9 mouse cellular contexts compared by ENCODE assay signal in genomic region chr7:81554369-81554768, GRCm38 (mm10). TPM values are rescaled to one million over a fixed set of nuclear protein-coding genes. Genes with fewer than 3 reads are reported as not detected.
DNase-seq lines count a peak whose midpoint lies in the region; ATAC-seq and TF ChIP-seq lines count a peak whose summit lies in the region.
"Had no signal": no experiment of that assay in that cellular context is flagged by ENCODE, and none has a peak within 500 bp of the region (broad histone marks: within the 10 kb centered on the region; RNA-seq: fewer than 3 reads in every experiment).

No protein-coding gene starts in this region.

- peak; percentile 74 for TF ChIP-seq CTCF in midbrain, postnatal 0 days (IDR thresholded peaks at IDR 0.05)

- DNase-seq in forebrain, embryonic 10.5 days (ENCODE audit: extremely low spot score, low spot score): peak; percentile 36
- DNase-seq in midbrain, embryonic 10.5 days (ENCODE audit: low spot score): peak; percentile 35
- peak; percentile 56 for DNase-seq in embryo, embryonic 10.5 days (ENCODE audit: low spot score)
- DNase-seq in midbrain, postnatal 0 days (ENCODE audit: low spot score): peak; percentile 62
- DNase-seq in urinary bladder, postnatal 4 days (ENCODE audit: low spot score in 2 of 2): no peak
- no peak for DNase-seq in left cerebral cortex, postnatal 36 days (ENCODE audit: low spot score in 2 of 2)

- no peak overlapping the region for H3K9ac ChIP-seq in forebrain, embryonic 12.5 days
- no peak overlapping the region for H3K9ac ChIP-seq in midbrain, embryonic 15.5 days
- no peak overlapping the region for H3K9ac ChIP-seq in midbrain, postnatal 0 days (replicated peaks; ENCODE audit: low read length, poor library complexity, severe bottlenecking)
- H3K9ac ChIP-seq: hindbrain, embryonic 15.5 days had no signal

- intact Hi-C loops in left cerebral cortex, postnatal 36 days (cut with DNase I): no loop called here

- no peak overlapping the region for H3K4me3 ChIP-seq in forebrain, embryonic 10.5 days
- no peak overlapping the region for H3K4me3 ChIP-seq in forebrain, embryonic 12.5 days (replicated peaks)
- H3K4me3 ChIP-seq in midbrain, embryonic 10.5 days: no peak overlapping the region
- no peak overlapping the region for H3K4me3 ChIP-seq in midbrain, embryonic 15.5 days
- H3K4me3 ChIP-seq in midbrain, postnatal 0 days (ENCODE audit: low read depth, low read length): no peak overlapping the region
- H3K4me3 ChIP-seq: hindbrain, embryonic 15.5 days had no signal

- H3K36me3 ChIP-seq in forebrain, embryonic 10.5 days (replicated peaks): no peaks in the 10 kb centered on the region
- no peaks in the 10 kb centered on the region for H3K36me3 ChIP-seq in forebrain, embryonic 12.5 days (replicated peaks)
- no peaks in the 10 kb centered on the region for H3K36me3 ChIP-seq in midbrain, embryonic 10.5 days
- no peaks in the 10 kb centered on the region for H3K36me3 ChIP-seq in midbrain, embryonic 15.5 days (replicated peaks)
- no peaks in the 10 kb centered on the region for H3K36me3 ChIP-seq in midbrain, postnatal 0 days (ENCODE audit: insufficient read depth, low read length)
- H3K36me3 ChIP-seq: hindbrain, embryonic 15.5 days had no signal

- no peaks in the 10 kb centered on the region for H3K9me3 ChIP-seq in forebrain, embryonic 10.5 days
- no peaks in the 10 kb centered on the region for H3K9me3 ChIP-seq in forebrain, embryonic 12.5 days
- H3K9me3 ChIP-seq in midbrain, embryonic 10.5 days (replicated peaks): no peaks in the 10 kb centered on the region
- no peaks in the 10 kb centered on the region for H3K9me3 ChIP-seq in midbrain, embryonic 15.5 days
- H3K9me3 ChIP-seq in midbrain, postnatal 0 days (ENCODE audit: low read length): no peaks in the 10 kb centered on the region
- H3K9me3 ChIP-seq: hindbrain, embryonic 15.5 days had no signal

- H3K4me1 ChIP-seq in forebrain, embryonic 10.5 days: no peaks in the 10 kb centered on the region
- H3K4me1 ChIP-seq in forebrain, embryonic 12.5 days: no peaks in the 10 kb centered on the region
- peaks cover 5% of the 10 kb centered on the region; the same call in 1 of the 2 replicates for H3K4me1 ChIP-seq in midbrain, embryonic 10.5 days
- H3K4me1 ChIP-seq in midbrain, embryonic 15.5 days: 0 out of 2 replicates have a peak, but pooled peaks cover 4% of the 10 kb centered on the region
- H3K4me1 ChIP-seq in midbrain, postnatal 0 days (ENCODE audit: insufficient read depth, low read length): no peaks in the 10 kb centered on the region
- H3K4me1 ChIP-seq: hindbrain, embryonic 15.5 days had no signal

- no peak overlapping the region for H3K4me2 ChIP-seq in forebrain, embryonic 12.5 days
- H3K4me2 ChIP-seq in midbrain, embryonic 15.5 days: no peak overlapping the region
- H3K4me2 ChIP-seq in midbrain, postnatal 0 days (ENCODE audit: low read depth, low read length, poor library complexity, severe bottlenecking): no peak overlapping the region
- H3K4me2 ChIP-seq: hindbrain, embryonic 15.5 days had no signal

- no peak overlapping the region for H3K27ac ChIP-seq in forebrain, embryonic 10.5 days
- H3K27ac ChIP-seq in forebrain, embryonic 12.5 days: no peak overlapping the region
- no peak overlapping the region for H3K27ac ChIP-seq in midbrain, embryonic 10.5 days (replicated peaks)
- no peak overlapping the region for H3K27ac ChIP-seq in midbrain, embryonic 15.5 days
- H3K27ac ChIP-seq in midbrain, postnatal 0 days (ENCODE audit: low read depth, low read length): no peak overlapping the region
- H3K27ac ChIP-seq: hindbrain, embryonic 15.5 days had no signal

- H3K27me3 ChIP-seq in forebrain, embryonic 10.5 days (ENCODE audit: poor library complexity, severe bottlenecking): no peaks in the 10 kb centered on the region
- no peaks in the 10 kb centered on the region; the same call in 1 of the 2 replicates for H3K27me3 ChIP-seq in forebrain, embryonic 12.5 days
- no peaks in the 10 kb centered on the region for H3K27me3 ChIP-seq in midbrain, embryonic 10.5 days (ENCODE audit: low read depth, poor library complexity, severe bottlenecking)
- H3K27me3 ChIP-seq in midbrain, embryonic 15.5 days (replicated peaks): no peaks in the 10 kb centered on the region
- H3K27me3 ChIP-seq in midbrain, postnatal 0 days (ENCODE audit: insufficient read depth, low read length): no peaks in the 10 kb centered on the region
- H3K27me3 ChIP-seq: hindbrain, embryonic 15.5 days had no signal

- WGBS in forebrain, embryonic 10.5 days: 73% methylated on average over 2 of the region's 2 CpGs
- 92% methylated on average over 2 of the region's 2 CpGs for WGBS in forebrain, embryonic 12.5 days
- 75% methylated on average over 2 of the region's 2 CpGs for WGBS in midbrain, embryonic 10.5 days
- 80% methylated on average over 2 of the region's 2 CpGs for WGBS in midbrain, embryonic 15.5 days
- 89% methylated on average over 2 of the region's 2 CpGs for WGBS in midbrain, postnatal 0 days

- ATAC-seq in forebrain, embryonic 12.5 days (ENCODE audit: low FRiP score): no peak
- ATAC-seq in midbrain, embryonic 15.5 days (replicated peaks): no peak
- no peak for ATAC-seq in midbrain, postnatal 0 days (ENCODE audit: low FRiP score)

RNA-seq across cellular contexts. Expression of gene Fsd2, which starts 12.4 kb away (rescaled TPM):
- polyA plus RNA-seq in forebrain, embryonic 10.5 days (2016; fragmentation: Nextera tagmentation; extraction: Ambion mirVana): 0.05 TPM in 2 replicates
- polyA plus RNA-seq in forebrain, embryonic 12.5 days (2016; fragmentation: Nextera tagmentation; extraction: Ambion mirVana): 0.27 and 0.31 TPM in 2 replicates
- 0.07 TPM in 1 of 2 replicates, not detected in the other for polyA plus RNA-seq in midbrain, embryonic 10.5 days (2016; fragmentation: Nextera tagmentation; extraction: Ambion mirVana)
- 0.17 and 0.29 TPM in 2 replicates for polyA plus RNA-seq in midbrain, embryonic 15.5 days (2015; fragmentation: Nextera tagmentation; extraction: Ambion mirVana)
- total RNA-seq in midbrain, postnatal 0 days (2014; rRNA removed): 0.22 TPM in 1 of 2 replicates, not detected in the other
- polyA plus RNA-seq in midbrain, postnatal 0 days (2015; fragmentation: Nextera tagmentation; extraction: Ambion mirVana): 0.28 and 0.36 TPM in 2 replicates
- under 1 TPM; 0.10 to 0.25 TPM for total RNA-seq in left cerebral cortex, postnatal 36 days (2021)

RNA-seq across cellular contexts. Expression of gene Whamm, which starts 16.7 kb away (rescaled TPM):
- polyA plus RNA-seq in forebrain, embryonic 10.5 days (2016; fragmentation: Nextera tagmentation; extraction: Ambion mirVana): 1.8 and 3.0 TPM in 2 replicates
- 5.9 and 6.0 TPM in 2 replicates for polyA plus RNA-seq in forebrain, embryonic 12.5 days (2016; fragmentation: Nextera tagmentation; extraction: Ambion mirVana)
- polyA plus RNA-seq in midbrain, embryonic 10.5 days (2016; fragmentation: Nextera tagmentation; extraction: Ambion mirVana): 2.6 and 3.1 TPM in 2 replicates
- 6.0 and 6.9 TPM in 2 replicates for polyA plus RNA-seq in midbrain, embryonic 15.5 days (2015; fragmentation: Nextera tagmentation; extraction: Ambion mirVana)
- total RNA-seq in midbrain, postnatal 0 days (2014; rRNA removed): 6.2 and 9.6 TPM in 2 replicates
- 5.4 and 5.5 TPM in 2 replicates for polyA plus RNA-seq in midbrain, postnatal 0 days (2015; fragmentation: Nextera tagmentation; extraction: Ambion mirVana)
- total RNA-seq in left cerebral cortex, postnatal 36 days (2021): 10 to 100 TPM; 12.3 to 21.0 TPM

RNA-seq across cellular contexts. Expression of gene BC048679, which starts 56.3 kb away (rescaled TPM):
- polyA plus RNA-seq in forebrain, embryonic 10.5 days (2016; fragmentation: Nextera tagmentation; extraction: Ambion mirVana): 0.27 and 0.50 TPM in 2 replicates
- not detected in 2 replicates for polyA plus RNA-seq in forebrain, embryonic 12.5 days (2016; fragmentation: Nextera tagmentation; extraction: Ambion mirVana)
- polyA plus RNA-seq in midbrain, embryonic 10.5 days (2016; fragmentation: Nextera tagmentation; extraction: Ambion mirVana): not detected in 2 replicates
- polyA plus RNA-seq in midbrain, embryonic 15.5 days (2015; fragmentation: Nextera tagmentation; extraction: Ambion mirVana): not detected in 2 replicates
- total RNA-seq in midbrain, postnatal 0 days (2014; rRNA removed): not detected in 2 replicates
- polyA plus RNA-seq in midbrain, postnatal 0 days (2015; fragmentation: Nextera tagmentation; extraction: Ambion mirVana): not detected in 2 replicates
- total RNA-seq in left cerebral cortex, postnatal 36 days (2021): not detected
- polyA plus RNA-seq: hindbrain, embryonic 15.5 days had no signal

Comparison
In these comparisons a context has a peak if more than half of its experiments do, and no peak if none do; other contexts are left out.
1. DNase-seq: peak in forebrain, embryonic 10.5 days (single experiment), midbrain, embryonic 10.5 days (single experiment), embryo, embryonic 10.5 days (single experiment) and midbrain, postnatal 0 days (single experiment); none in urinary bladder, postnatal 4 days (0 of 2) and left cerebral cortex, postnatal 36 days (0 of 2).